Mouse (Mus musculus) layer of hippocampus, adult 18-20 months (tissue): ENCODE measurements at regions not wholly inside any gene's neighbourhood (a gene's known extent, or its start where the extent isn't known, plus 50 kb on each side); places are given as distances from the start of the nearest gene placed in this dataset.
A peak's percentile ranks its signal among the peaks of the same experiment; 100 is the strongest.

ENCODE experiments used
- DNase-seq, 2 experiments: peaks; one replicate each; pipeline ENCODE4 v3.0.0; 2022; ENCODE audit warnings: low spot score in 2 of 2

DNA sequence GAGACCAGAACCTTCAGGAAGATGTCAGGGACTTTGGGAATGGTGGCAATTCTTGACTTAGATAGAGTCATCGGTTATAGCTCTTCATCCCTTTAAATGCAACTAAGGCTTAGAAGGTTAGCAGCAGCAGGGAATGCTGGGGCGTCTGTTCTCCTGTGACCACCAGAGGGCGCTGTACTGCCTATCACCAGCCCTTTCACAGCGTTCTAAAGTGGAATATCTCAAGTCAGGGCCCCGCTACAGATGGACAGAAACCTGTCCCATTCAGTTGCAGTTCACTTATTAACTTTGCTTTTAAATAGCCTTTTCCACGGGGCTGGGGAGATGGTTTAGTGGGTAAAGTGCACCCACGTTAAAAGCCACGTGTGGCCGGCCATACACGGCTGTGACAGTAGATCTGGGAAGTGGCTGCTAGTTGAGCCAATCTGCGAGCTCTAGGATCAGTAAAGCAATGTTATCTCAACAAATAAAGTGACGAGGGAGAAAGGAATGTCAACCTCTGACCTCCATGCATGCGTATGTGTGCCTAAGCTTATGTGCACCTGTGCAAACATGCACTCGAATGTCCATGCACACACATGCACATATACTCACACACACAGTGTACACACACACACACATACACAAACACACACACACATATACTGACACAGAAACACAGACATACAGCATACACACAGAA is 104.3 kb downstream of the Fam168b start:
- DNase-seq: peak; percentile 59 to 91

DNA sequence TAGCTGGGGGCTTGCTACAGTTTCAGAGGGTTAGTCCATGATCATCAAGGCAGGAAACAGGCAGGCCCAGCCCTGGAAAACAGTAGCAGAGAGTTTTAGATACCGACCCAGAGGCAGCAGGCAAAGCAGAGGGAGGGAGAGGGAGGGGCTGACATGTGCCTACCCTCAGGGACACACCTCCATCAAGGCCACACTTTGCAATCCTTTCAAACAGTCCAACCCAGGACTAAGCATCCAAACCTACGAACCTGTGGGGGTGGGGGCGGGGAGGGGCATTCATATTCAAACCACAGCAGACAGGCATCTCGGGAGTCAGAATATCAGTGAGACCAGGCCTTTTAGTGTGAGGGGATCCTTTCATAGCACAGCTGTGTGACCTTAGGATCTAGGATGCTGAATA is 103.2 kb downstream of the Fam168b start:
- DNase-seq: no peak

DNA sequence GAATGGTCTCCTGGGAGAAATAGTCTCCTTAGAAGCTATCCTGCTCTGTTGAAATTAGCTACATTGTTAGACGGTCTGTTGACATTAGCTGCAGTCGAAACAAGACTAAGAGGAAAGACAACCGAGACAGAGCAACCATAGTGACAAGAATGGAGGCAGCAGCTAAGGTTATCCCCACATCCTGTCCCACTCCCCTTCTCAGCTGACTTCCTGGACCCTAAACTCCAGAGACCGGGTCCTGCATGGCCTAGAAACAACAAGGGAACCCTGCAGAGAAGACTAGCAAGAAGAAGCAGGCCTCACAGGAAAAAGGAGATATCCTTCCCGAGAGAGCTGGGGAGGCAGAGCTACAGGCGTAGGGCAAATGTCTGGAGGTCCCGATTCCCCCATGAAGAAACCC is 102.0 kb downstream of the Fam168b start:
- no peak for DNase-seq

DNA sequence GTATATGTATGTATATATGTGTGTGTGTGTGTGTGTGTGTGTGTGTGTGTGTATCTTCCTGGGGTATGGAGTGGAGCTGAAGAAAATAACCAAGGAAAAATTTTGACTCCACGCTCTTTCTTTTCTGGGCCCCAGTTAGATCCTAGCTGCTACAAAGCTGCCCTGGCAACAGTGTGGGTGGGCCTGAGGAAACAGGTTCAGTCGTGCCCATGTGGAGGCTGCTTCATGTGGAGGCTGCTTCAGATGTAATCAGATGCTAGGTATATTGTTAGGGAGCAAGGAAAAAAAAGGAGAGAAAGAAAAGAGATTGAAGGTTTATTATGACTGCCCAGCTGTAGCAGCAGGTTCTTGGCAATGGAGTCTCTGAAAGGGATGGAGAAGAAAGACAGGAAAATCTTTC is 100.6 kb downstream of the Fam168b start:
- DNase-seq: no peak

DNA sequence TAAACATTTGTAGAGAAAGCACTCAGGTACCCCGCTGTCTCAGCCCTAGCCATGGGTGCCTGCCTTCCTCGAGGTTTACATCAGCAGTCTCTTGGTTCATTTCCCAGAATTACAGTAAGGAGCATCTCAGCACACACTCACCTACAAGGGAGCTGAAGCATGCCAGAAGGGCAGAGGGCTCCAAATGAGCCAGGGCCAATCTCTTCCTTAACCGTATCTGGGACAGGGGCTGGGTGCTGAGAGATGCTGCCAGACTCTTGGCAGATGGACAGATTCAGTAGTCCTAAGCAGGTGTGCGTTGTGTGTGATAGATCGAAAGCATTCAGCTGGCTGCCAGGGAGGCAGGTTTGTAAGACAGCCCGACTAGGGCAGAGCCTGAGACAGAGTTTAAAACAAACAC is 97.0 kb downstream of the Fam168b start:
- DNase-seq: no peak

DNA sequence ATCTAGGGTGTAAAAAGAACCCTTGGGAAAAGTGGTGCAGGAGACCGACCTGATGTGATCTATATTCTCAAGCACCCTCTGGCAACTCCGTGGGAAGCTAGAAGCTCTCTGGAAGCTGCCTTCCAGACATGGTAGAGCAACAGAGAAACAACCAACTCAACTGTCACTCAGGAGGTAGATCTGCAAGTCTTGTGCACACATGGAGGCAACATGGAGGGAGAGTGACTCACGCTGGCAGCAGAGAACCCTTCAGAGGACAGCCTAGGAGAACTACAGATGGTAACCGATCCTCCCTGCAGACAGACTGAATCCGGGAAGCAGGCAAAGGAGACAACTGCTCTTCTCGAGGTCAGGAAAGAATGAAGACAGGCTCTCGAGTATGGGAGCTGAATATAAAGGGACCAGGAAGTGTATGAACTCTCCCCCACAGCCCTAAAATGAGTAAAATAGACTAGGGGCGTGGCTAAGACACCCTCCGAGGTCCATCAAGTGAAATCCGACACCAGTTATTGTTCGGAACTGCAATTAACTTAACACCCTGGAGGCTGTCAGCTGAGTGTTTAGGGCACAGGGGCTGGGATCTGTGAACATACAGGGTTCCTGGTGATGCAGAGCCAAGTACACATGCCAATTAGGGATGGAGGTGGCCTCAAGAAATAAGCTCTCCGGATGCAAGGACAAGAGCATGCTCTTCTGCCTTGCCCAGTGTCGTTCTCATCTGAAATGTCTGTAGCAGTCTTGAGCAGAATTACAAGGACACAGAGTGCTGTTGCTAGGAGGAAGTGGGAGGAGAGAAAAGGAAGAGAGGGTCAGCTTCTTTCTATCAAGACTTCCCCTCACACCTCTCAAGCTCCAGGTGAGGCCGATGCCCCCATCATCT is 93.5 kb downstream of the Fam168b start:
- DNase-seq: peak in 1 of 2 experiments; percentile 55

DNA sequence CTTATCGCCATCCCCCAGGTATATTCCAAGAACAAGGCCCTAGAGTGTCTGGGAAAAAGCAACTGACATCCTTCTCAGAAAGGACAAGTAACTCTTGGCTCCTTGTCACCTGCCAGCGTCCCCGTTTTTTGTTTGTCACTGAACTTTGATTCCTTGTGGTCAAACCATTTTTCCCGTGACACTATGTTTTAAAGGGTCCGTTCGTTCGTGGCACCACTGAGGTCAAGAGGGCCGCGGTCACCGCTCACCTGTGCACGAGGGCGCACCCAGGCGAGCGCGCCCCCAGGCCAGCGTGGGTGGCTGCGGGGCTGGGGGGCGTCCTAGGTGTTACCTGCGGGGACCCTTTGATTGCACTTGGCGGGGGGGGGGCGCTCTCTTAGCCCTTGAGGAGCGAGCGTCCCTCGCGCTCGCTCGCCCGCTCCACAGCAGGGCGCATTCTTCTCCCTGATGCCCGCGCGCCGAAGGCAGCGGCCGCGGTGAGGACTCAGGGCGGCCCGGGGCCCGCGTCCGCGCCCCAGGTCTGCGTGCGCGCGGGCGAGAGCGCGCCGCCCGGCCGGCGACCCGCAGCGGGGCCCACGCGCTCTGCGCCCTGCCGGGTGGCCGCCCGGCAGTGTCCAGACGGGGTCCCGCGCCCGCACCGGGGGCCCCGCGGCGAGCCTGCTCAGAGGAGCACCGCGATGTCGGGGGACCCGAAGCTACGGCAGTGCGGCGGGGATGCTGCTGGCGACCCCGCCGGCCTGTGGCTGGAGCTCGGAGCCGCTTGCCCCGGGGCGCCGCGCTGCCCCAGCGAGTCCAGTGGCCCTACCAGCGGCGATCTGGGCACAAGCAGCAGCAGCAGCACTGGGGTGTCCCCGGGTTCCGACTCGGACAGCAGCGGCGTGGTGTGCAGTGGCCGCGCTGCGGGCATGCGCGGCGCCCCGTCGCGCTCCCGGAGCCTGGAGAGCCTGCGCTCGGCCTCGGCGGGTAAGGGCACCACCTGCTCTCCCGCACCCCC is 92.5 kb downstream of the Fam168b start:
- no peak for DNase-seq

DNA sequence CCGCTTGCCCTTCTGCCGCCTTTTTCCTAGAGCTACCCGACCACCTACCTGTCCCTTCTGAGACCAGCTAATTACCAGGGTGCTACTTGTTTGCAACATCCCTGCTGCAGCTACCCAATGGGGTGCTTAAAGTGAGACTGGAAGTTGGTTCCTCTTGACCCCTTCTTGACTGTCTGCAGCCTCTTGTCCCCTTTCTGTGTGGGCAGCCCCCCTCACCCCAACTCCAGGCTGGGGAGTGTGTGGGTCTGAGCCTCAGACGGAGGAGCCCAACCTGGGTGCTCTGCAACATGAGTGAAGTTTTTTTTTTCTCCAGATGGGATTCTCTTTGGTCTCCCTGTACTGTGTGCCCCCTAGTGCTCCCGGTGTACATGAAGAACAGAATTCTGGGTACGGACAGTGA is 91.7 kb downstream of the Fam168b start:
- no peak for DNase-seq

DNA sequence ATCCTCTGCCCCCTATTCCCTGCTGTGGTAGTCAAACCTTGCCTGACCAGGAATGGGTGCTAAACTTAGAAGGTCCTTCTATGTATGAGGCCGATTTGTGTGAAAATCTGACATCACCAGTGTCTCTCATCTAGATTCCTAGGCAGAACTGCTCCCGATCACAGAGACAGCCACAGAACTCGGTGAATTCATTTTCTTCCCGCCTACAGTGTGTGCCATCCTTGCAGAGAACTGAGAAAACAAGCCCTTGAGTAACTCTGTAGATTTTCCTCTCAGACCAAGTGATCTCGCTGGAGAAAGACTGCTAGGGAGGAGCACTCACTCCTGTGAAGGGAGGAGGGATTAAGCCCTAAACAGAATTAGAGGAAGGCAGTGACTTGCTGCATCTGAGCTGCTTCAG is 89.3 kb downstream of the Fam168b start:
- peak in 1 of 2 experiments; percentile 42 for DNase-seq

DNA sequence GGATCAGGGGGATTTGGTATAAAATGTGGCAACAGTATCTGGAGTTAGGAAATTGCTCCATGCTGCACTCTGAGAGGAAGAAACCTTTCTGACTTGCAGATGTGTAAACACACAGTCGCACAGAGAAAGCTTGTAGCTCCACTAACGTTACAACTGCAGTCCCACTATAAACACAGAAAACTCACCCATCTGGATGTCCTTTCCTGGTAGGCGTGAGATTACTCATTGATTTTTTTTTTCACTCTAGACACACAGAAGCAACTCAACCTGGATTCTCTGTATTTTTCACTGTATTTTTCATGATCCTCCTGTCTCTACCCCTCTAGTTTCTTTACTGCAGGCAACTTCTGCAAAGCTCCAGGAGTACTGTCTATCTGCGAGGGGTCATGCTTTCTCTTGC is 82.3 kb downstream of the Fam168b start:
- DNase-seq: no peak

DNA sequence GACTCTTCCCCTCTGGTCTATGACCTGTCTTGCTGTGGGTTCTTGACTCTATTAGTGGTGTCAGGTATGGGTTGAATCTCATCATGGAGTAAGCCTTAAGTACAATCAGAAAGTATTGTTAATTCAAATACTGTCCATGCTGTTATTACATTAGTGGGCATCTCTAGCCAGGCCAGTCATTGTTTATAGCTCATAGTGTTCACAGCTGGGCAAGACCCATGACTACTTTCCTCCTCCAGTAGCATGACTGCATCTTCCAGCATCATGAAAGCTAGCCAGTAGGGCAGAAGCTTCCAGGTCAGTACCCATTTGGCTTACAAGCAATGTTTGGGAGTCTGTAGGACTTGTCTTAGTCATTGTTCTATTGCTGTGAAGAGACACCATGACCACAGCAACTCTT is 81.4 kb downstream of the Fam168b start:
- no peak for DNase-seq

DNA sequence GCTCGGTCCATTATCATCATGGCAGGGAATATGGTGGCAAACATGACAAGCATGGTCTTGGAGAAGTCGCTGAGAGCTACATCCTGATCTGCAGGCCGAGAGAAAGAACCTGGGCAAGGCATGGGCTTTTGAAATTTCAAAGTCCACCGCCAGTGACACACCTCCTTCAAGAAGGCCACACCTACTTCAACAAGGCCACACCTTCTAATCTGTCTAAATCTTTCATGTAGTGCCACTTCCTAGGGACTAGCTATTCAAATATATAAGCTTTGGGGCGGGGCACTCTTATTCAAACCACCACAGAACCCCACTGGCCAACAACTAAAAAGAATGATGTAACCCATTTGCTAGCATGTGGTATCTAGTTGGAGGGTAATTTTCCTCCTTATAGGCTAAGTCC is 81.0 kb downstream of the Fam168b start:
- no peak for DNase-seq
